Mouse (Mus musculus) erythroblast, embryonic 14.5 days (primary cell): ENCODE measurements around the gene Gpr31b.
"Not testable (repeated sequence)": the region's sequence is repeated elsewhere in the genome, so short reads cannot be mapped to it uniquely, and the experiment has no call there.

Experiments
- GATA1 ChIP-seq: IDR thresholded peaks from 2 replicates; pipeline ENCODE4 v1.6.1; 2012; ENCODE audit warnings: low read length, inconsistent platforms, mixed read lengths
- TAL1 ChIP-seq: IDR thresholded peaks from 3 replicates; pipeline ENCODE4 v1.6.1; 2012; ENCODE audit warnings: low read length, inconsistent platforms, mixed read lengths

DNA sequence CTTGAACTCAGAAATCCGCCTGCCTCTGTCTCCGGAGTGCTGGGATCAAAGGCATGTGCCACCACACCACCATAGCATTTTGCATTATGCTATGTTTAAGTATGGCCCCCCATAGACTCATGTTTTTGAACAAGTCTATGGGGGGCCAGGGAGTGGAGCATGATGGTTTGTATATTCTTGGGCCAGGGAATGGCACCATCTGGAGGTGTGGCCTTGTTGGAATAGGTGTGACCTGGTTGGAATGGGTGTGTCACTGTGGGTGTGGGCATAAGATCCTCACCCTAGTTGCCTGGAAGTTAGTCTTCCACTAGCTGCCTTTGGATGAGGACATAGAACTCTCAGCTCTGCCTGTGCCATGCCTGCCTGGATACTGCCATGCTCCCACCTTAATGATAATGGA is 45.5 kb downstream of the Gpr31b start, which contains the start of gene Sod2:
- not testable (repeated sequence) for TF ChIP-seq TAL1, GATA1
